Mouse (Mus musculus) lung, embryonic 15.5 days (tissue): ENCODE measurements at regions not wholly inside any gene's neighbourhood (a gene's known extent, or its start where the extent isn't known, plus 50 kb on each side); places are given as distances from the start of the nearest gene placed in this dataset.
"Not testable (repeated sequence)": the region's sequence is repeated elsewhere in the genome, so short reads cannot be mapped to it uniquely, and the experiment has no call there.

Experiments used
- ATAC-seq: fragments of 200-750 bp; cut with Nextera tagmentation; 2 replicates; pipeline ENCODE4 v1.8.0; 2017; ENCODE audit warnings: moderate number of reproducible peaks, borderline replicate concordance; ENCODE audit not compliant: low FRiP score, low TSS enrichment; ENCODE audit errors: extremely low read depth
- H3K27ac ChIP-seq: fragments of 300-500 bp; sonication (generic); 2 replicates; pipeline ENCODE4 v1.5.1; 2015; ENCODE audit warnings: moderate library complexity, mild to moderate bottlenecking, inconsistent platforms
- H3K27me3 ChIP-seq: fragments of 300-500 bp; sonication (generic); 2 replicates; pipeline ENCODE4 v1.6.1; 2015; ENCODE audit warnings: inconsistent platforms
- H3K36me3 ChIP-seq: fragments of 300-500 bp; sonication (generic); 2 replicates; pipeline ENCODE4 v1.6.1; 2015; ENCODE audit warnings: inconsistent platforms
- H3K4me1 ChIP-seq: fragments of 300-500 bp; sonication (generic); 2 replicates; pipeline ENCODE4 v1.6.1; 2015; ENCODE audit warnings: inconsistent platforms
- H3K4me2 ChIP-seq: fragments of 300-500 bp; sonication (generic); 2 replicates; pipeline ENCODE4 v1.6.1; 2015; ENCODE audit warnings: inconsistent platforms, mild to moderate bottlenecking, moderate library complexity
- H3K4me3 ChIP-seq: fragments of 300-500 bp; sonication (generic); 2 replicates; pipeline ENCODE4 v1.5.1; 2015; ENCODE audit warnings: mild to moderate bottlenecking, inconsistent platforms
- H3K9ac ChIP-seq: fragments of 300-500 bp; sonication (generic); 2 replicates; pipeline ENCODE4 v1.6.1; 2015; ENCODE audit warnings: inconsistent platforms
- H3K9me3 ChIP-seq: fragments of 300-500 bp; sonication (generic); 2 replicates; pipeline ENCODE4 v1.6.1; 2016; ENCODE audit warnings: inconsistent platforms
- WGBS: fragments of 180-500 bp; shearing (Covaris S2); methylation state at CpG from one replicate; pipeline ENCODE4 v1.1.7; 2015; 5-methylcytosine and 5-hydroxymethylcytosine counted together

DNA sequence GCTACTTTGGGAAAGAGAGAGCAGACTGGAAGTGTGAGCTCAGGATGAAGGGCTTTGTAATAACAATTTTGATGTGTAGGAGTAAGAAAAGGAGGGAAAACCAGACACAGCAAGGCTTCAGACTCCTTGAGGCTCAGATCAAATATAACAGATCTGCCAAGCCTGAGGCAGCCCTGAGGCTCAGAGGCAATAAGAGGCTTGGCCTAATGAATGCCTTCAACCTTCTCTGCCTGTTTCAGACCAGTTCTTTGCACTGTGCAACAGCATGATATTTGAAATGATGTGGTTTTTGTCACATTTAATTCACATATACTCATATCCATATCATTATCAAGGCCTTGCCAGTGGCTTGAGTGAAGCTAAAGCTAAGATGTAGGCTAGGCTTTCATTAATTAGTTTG lies 425.0 kb downstream of the Nova1 start:
- Histone ChIP-seq H3K4me1 (no peaks in the 10 kb centered on the region), H3K36me3 (no peaks in the 10 kb centered on the region), H3K9ac (no peak overlapping the region), H3K9me3 (no peaks in the 10 kb centered on the region), H3K27ac (no peak overlapping the region), H3K4me3 (no peak overlapping the region), H3K27me3 (peaks cover 4% of the 10 kb centered on the region; the same call in 1 of the 2 replicates), H3K4me2 (no peak overlapping the region)
- no peak for ATAC-seq

GRCm38 (mm10) chr12:46378914-46379313 lies 439.8 kb downstream of the Nova1 start:
- no peaks in the 10 kb centered on the region for H3K9me3 ChIP-seq
- no peaks in the 10 kb centered on the region for H3K36me3 ChIP-seq
- H3K4me3 ChIP-seq = no peak overlapping the region
- H3K4me2 ChIP-seq = no peak overlapping the region
- H3K9ac ChIP-seq = no peak overlapping the region
- H3K27me3 ChIP-seq = no peaks in the 10 kb centered on the region
- H3K27ac ChIP-seq = no peak overlapping the region
- no peaks in the 10 kb centered on the region for H3K4me1 ChIP-seq
- ATAC-seq = no peak

GRCm38 (mm10) chr12:46371747-46372146 lies 447.0 kb downstream of the Nova1 start:
- no peak for ATAC-seq

DNA sequence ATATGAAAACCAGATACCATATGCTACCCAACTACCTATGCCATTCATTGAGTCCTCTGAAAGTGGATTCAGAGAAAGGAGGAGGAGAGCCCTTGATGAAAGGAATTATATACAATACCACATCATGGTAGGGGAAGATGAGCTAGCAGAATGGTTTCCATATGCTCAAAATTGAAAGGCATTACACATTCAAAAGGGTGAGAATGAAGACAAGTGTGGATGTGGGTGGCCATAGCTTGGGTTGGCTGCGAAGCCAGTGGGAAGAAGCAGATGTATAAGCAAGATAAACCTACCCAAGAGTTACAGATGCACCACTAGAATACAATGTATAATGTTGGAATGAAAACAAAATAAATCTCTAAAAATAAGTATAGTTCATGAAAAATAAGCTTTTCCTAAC lies 485.4 kb downstream of the Nova1 start:
- H3K36me3 ChIP-seq = no peaks in the 10 kb centered on the region
- H3K9me3 ChIP-seq = no peaks in the 10 kb centered on the region
- WGBS = 81% methylated on average over 1 of the region's 1 CpGs
- H3K4me2 ChIP-seq = no peak overlapping the region
- no peaks in the 10 kb centered on the region for H3K4me1 ChIP-seq
- no peak overlapping the region for H3K27ac ChIP-seq
- no peak for ATAC-seq
- no peak overlapping the region for H3K9ac ChIP-seq
- H3K4me3 ChIP-seq = no peak overlapping the region
- no peaks in the 10 kb centered on the region for H3K27me3 ChIP-seq

More at GRCm38 (mm10) chr12:46371747-46372146, 447.0 kb downstream of the Nova1 start:
- no peaks in the 10 kb centered on the region for H3K4me1 ChIP-seq
- H3K36me3 ChIP-seq = no peaks in the 10 kb centered on the region
- no peak overlapping the region for H3K4me2 ChIP-seq
- no peaks in the 10 kb centered on the region for H3K9me3 ChIP-seq
- no peak overlapping the region for H3K27ac ChIP-seq
- no peak overlapping the region for H3K4me3 ChIP-seq
- no peaks in the 10 kb centered on the region for H3K27me3 ChIP-seq
- no peak overlapping the region for H3K9ac ChIP-seq
- 47% methylated on average over 3 of the region's 3 CpGs for WGBS

GRCm38 (mm10) chr12:46327865-46328264 lies 490.9 kb downstream of the Nova1 start:
- H3K9ac ChIP-seq = no peak overlapping the region
- H3K4me1 ChIP-seq = no peaks in the 10 kb centered on the region
- no peaks in the 10 kb centered on the region for H3K9me3 ChIP-seq
- no peak overlapping the region for H3K4me2 ChIP-seq
- 74% methylated on average over 1 of the region's 1 CpGs for WGBS
- H3K36me3 ChIP-seq = no peaks in the 10 kb centered on the region
- no peaks in the 10 kb centered on the region for H3K27me3 ChIP-seq
- ATAC-seq = no peak
- no peak overlapping the region for H3K4me3 ChIP-seq
- no peak overlapping the region for H3K27ac ChIP-seq

- Histone ChIP-seq H3K27ac (no peak overlapping the region), H3K9ac (no peak overlapping the region), H3K36me3 (no peaks in the 10 kb centered on the region), H3K4me2 (no peak overlapping the region), H3K27me3 (no peaks in the 10 kb centered on the region), H3K4me3 (no peak overlapping the region), H3K9me3 (no peaks in the 10 kb centered on the region), H3K4me1 (no peaks in the 10 kb centered on the region)
- no peak for ATAC-seq
- WGBS = 64% methylated on average over 3 of the region's 3 CpGs
Measured at GRCm38 (mm10) chr12:46323276-46323675, 495.5 kb downstream of the Nova1 start.

DNA sequence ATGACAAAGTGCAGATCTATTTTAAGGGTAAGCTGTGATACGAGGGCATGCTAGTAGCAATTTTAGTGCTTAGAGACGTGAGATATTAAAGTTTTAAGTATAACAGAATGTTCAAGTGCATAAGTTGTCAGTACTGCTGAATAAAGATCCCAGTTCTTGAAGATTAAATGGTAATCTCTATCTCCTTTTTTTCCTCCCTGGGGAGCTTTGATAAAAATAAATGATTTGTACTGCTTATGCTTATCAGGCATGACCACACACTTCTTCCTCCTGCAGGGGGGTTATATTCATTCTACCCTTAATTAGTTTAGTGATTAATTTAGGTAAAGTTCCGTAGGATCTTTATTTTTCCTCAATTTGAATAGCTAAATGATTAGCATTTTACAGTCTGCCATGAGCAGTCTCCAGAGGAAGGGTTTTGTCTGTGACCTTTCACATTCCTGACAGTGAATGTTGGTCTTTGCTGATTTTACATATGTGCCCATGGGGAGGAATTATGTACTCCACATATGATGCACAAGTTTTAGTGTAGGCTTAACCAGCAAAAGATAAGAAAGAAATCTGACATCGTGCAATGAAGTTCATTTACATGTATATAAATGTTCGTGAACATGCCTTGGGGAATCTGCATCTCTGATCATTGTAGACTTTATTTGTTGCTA lies 515.5 kb downstream of the Nova1 start:
- ATAC-seq = no peak
- WGBS = 70% methylated on average over 5 of the region's 5 CpGs

GRCm38 (mm10) chr12:46298926-46299325 lies 519.8 kb downstream of the Nova1 start:
- H3K4me2 ChIP-seq = no peak overlapping the region
- ATAC-seq = no peak
- H3K4me1 ChIP-seq = no peaks in the 10 kb centered on the region
- H3K9ac ChIP-seq = no peak overlapping the region
- no peaks in the 10 kb centered on the region for H3K9me3 ChIP-seq
- WGBS = 77% methylated on average over 5 of the region's 5 CpGs
- H3K27me3 ChIP-seq = no peaks in the 10 kb centered on the region
- no peak overlapping the region for H3K4me3 ChIP-seq
- H3K27ac ChIP-seq = no peak overlapping the region
- no peaks in the 10 kb centered on the region for H3K36me3 ChIP-seq

More for the DNA sequence above, 515.5 kb downstream of the Nova1 start:
- H3K27me3 ChIP-seq = no peaks in the 10 kb centered on the region
- H3K9ac ChIP-seq = no peak overlapping the region
- H3K36me3 ChIP-seq = no peaks in the 10 kb centered on the region
- no peak overlapping the region for H3K4me2 ChIP-seq
- H3K4me3 ChIP-seq = no peak overlapping the region
- H3K27ac ChIP-seq = no peak overlapping the region
- no peaks in the 10 kb centered on the region for H3K4me1 ChIP-seq
- no peaks in the 10 kb centered on the region for H3K9me3 ChIP-seq

GRCm38 (mm10) chr12:46284519-46284918 lies 534.2 kb downstream of the Nova1 start:
- Histone ChIP-seq H3K9me3 (no peaks in the 10 kb centered on the region), H3K4me2 (no peak overlapping the region), H3K9ac (no peak overlapping the region), H3K4me3 (no peak overlapping the region), H3K4me1 (no peaks in the 10 kb centered on the region), H3K27ac (no peak overlapping the region), H3K27me3 (no peaks in the 10 kb centered on the region), H3K36me3 (no peaks in the 10 kb centered on the region)
- WGBS = 49% methylated on average over 3 of the region's 3 CpGs
- no peak for ATAC-seq

DNA sequence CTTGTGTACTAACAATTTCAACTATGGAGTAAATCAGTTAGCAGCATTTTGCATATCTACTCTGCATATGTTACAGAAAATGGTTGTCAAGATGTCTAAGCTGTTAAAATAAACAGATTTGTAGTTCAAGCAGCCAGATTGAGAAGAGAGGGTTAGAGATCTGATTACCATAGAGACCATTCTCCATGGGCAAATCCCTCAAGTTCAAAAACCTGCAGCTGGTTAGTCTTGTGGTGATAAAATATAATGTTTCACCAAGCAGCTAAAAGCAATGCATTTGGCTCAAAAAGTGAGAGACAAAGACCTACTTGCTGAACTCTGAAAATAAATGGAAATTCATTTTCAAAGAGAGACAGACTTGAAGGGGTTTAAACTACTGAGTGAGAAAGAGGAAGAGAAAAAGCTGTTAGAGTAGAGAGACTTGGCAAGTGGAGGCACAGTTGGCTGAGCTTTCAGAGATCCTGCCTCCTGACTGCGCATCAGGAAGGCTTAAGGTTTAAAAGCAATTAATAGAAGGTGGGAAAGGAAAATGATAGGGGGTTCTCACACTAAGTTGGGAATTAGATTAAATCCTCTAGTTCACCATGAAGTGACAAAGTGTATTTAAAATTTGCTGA lies 570.2 kb downstream of the Nova1 start:
- Histone ChIP-seq H3K9ac (no peak overlapping the region), H3K9me3 (no peaks in the 10 kb centered on the region), H3K36me3 (no peaks in the 10 kb centered on the region), H3K4me2 (no peak overlapping the region), H3K27ac (no peak overlapping the region), H3K27me3 (no peaks in the 10 kb centered on the region), H3K4me1 (no peaks in the 10 kb centered on the region), H3K4me3 (no peak overlapping the region)
- no peak for ATAC-seq
- 57% methylated on average over 1 of the region's 1 CpGs for WGBS

- ATAC-seq = no peak
- no peaks in the 10 kb centered on the region for H3K27me3 ChIP-seq
- no peak overlapping the region for H3K9ac ChIP-seq
- no peaks in the 10 kb centered on the region for H3K36me3 ChIP-seq
- H3K4me1 ChIP-seq = no peaks in the 10 kb centered on the region
- no peaks in the 10 kb centered on the region for H3K9me3 ChIP-seq
- H3K27ac ChIP-seq = no peak overlapping the region
- no peak overlapping the region for H3K4me2 ChIP-seq
- H3K4me3 ChIP-seq = no peak overlapping the region
- 82% methylated on average over 3 of the region's 3 CpGs for WGBS
Measured at GRCm38 (mm10) chr12:46244925-46245324, 573.8 kb downstream of the Nova1 start.

DNA sequence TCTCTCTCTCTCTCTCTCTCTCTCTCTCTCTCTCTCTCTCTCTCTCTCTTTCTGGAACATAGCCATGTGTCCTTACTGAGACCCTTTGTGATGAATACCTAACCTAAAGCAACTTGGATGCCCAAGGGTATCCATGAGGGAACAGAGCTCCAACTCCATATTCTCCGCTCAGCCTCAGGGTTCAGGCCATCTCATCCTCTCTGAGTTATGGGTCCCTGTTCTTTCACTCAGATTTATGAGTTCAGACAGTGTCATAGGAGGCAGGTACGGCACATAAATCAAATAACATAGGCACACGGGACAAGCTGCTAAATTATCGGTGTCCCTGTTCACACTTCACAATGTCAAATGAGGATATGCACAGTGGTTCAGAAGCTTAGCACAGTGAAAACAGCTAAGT lies 586.4 kb downstream of the Nova1 start:
- ATAC-seq = no peak
- Histone ChIP-seq H3K27ac (no peak overlapping the region), H3K27me3 (no peaks in the 10 kb centered on the region), H3K4me2 (no peak overlapping the region), H3K4me3 (no peak overlapping the region), H3K4me1 (no peaks in the 10 kb centered on the region), H3K9me3 (no peaks in the 10 kb centered on the region), H3K9ac (no peak overlapping the region), H3K36me3 (no peaks in the 10 kb centered on the region)
- whole genome bisulfite sequencing = 83% methylated on average over 4 of the region's 4 CpGs

DNA sequence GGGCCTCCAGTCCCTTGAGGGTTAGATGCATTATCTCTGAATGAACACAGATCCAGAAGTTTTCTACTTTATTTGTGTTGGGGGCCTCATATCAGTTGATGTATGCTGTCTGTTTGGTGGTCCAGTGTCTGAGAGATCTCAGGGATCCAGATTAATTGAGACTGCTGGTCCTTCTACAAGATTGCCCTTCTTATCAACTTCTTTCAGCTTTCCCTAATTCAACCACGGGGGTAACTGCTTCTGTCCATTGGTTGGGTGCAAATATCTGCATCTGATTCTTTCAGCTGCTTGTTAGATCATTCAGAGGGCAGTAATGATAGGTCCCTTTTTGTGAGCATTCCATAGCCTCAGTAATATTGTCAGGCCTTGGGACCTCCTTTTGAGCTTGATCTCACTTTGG lies 603.4 kb downstream of the Nova1 start:
- not testable (repeated sequence) for H3K9me3 ChIP-seq, H3K27ac ChIP-seq, H3K4me2 ChIP-seq, H3K4me1 ChIP-seq, ATAC-seq, H3K36me3 ChIP-seq, H3K27me3 ChIP-seq, H3K4me3 ChIP-seq, H3K9ac ChIP-seq
- 38% methylated on average over 1 of the region's 1 CpGs for WGBS
